Mouse (Mus musculus) skeletal muscle tissue, adult 2 months (tissue): ENCODE measurements at regions not wholly inside any gene's neighbourhood (a gene's known extent, or its start where the extent isn't known, plus 50 kb on each side); places are given as distances from the start of the nearest gene placed in this dataset.
"Not testable (repeated sequence)": the region's sequence is repeated elsewhere in the genome, so short reads cannot be mapped to it uniquely, and the experiment has no call there.

Source experiments
- DNase-seq: peaks from one replicate; pipeline ENCODE4 v3.0.0-alpha.2; 2012; ENCODE audit warnings: low read depth, low spot score

DNA sequence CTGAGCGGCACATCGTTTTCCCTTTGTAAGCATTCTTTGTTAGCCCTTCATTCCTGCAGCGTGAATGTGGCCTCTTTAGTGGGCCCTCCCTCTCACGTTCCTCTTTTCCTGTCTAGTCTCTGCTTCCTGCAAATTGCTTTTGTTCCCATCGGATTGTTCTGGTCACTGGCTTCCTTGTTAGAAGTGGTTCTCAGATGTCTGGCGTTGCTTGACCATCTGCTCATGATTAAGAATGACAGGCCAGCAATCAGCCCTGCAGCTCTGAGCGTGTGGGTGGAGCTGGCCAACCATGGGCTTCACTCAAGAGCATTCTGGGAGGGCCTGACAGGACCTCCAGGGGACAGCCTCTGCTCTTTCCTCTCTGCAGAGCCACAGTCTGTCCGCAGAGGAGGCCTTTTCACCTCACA lies 297.5 kb downstream of the Eipr1 start:
- no peak for DNase-seq

- DNase-seq, result no peak
Observed at GRCm38 (mm10) chr12:29049801-29050200, 298.2 kb downstream of the Eipr1 start.

- no peak for DNase-seq
Observed at GRCm38 (mm10) chr12:29050516-29051251, 299.1 kb downstream of the Eipr1 start.

GRCm38 (mm10) chr12:29054367-29054766 lies 302.8 kb downstream of the Eipr1 start:
- DNase-seq, result no peak

- DNase-seq, result no peak
Observed at GRCm38 (mm10) chr12:29062025-29062637, 310.5 kb downstream of the Eipr1 start.

GRCm38 (mm10) chr12:29062801-29063200 lies 311.2 kb downstream of the Eipr1 start:
- no peak for DNase-seq

GRCm38 (mm10) chr12:29068180-29068579 lies 316.6 kb downstream of the Eipr1 start:
- DNase-seq, result no peak

DNA sequence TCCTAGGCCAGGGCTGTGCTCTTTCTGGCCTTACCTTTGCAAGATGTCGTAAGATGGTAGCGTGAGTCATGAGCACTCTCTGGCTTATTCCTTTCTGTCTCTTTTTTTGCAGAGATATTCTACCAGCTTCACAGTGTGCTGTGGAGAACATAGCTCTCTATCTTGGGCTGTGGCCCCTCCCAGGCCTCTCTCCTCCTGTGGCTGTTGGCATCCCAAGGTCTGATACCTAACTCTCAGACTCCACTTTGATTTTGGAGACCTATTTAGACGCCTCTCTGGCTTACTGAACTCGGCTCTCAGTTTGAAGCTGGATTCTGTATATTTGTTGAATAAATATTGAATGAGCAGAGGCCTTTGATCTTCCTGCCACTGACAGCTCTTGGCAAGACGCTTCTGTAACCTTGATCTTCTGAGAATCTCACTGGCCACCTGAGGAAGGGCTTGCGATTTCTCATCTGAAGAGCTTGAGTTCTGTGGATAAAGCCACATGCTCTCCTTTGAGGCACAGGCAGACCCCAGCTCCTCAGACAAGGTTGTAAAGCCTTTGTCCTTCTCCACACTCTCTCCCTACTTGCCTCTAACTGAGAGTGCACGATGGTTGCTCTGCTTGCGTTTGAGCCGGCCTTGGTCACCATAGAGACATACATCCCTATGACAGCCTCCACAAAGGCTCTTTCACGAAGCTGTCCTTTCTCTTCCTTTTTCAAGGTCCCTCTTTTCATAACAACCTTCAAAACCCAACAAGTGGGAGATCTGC lies 323.7 kb downstream of the Eipr1 start:
- DNase-seq, result no peak

DNA sequence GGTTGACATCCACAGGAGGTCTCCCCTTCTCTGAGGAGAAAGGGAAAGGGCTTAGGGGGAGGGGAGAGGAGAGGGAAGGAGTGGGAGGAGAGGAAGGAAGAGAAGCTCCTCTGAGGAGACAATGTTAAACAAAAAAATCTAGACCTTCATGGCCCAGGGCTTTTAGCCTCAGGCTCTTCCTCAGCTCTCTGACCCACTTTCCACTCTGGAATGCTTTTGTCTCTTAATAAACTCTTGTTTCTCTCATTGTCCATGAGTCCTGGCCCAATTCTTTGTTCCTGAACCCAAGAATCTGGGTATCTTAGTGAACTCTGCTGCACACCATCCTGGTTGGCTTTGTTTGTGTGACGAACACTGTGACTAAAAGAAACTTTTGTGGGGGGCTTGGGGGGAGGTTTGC lies 325.0 kb downstream of the Eipr1 start:
- DNase-seq, result no peak

GRCm38 (mm10) chr12:29079011-29079410 lies 327.4 kb downstream of the Eipr1 start:
- DNase-seq, result no peak

DNA sequence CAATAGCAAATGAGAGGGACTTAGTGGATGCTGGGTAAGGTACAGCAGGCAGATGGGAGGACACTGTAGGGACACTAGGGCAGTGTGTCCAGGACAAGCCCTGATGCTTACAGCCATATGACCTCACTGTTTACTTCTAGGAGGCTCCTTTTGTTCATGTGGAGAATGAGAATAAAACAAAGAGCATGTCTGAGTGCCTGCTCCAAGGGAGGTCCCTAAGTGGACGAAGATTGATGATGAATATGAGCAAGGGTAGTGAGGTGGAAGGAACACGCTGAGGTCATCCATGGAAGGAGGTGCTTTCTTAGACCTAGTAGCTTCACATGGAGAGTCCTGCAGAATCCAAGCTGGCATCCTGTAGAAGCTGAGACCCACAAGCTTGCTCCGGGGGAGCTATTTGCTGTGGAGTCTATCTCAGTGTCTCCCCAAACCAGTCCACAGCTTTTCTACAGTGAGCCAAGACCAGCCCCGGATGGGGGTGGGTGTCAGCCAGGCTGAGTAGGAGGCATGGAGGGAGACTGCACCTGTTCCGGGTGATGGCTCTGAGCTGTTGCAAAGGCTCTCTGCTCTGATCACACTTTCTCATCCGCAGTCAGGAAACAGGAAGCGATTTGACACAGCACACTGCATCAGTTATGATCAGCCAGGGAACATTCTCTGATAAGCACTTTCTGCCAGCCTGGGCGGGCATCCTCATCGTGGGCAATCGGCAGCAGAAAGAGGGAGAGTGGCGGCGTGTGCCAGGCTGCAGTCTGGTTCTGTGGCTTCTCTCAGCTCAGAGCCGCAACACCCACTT lies 332.0 kb downstream of the Eipr1 start:
- no peak for DNase-seq

DNA sequence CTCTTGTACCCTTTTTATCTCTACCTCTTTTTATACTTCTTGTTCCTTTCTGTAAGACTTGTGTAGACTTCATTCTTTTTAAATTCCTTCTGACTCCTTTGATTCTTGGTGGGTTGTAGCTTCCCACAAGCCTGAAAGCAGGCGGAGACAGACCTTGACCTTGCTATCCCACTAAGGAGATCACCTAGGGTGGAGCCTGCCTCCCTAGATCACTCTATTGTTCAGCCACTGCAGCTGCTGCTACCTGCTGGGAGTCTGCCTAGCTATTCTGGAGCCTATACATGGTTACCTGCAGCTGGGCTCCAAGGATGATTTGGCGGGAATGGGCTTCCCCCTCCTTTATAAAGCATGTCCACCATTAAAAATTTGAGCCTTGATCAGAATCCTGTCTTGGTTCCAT lies 335.6 kb downstream of the Eipr1 start:
- DNase-seq, result not testable (repeated sequence)

DNA sequence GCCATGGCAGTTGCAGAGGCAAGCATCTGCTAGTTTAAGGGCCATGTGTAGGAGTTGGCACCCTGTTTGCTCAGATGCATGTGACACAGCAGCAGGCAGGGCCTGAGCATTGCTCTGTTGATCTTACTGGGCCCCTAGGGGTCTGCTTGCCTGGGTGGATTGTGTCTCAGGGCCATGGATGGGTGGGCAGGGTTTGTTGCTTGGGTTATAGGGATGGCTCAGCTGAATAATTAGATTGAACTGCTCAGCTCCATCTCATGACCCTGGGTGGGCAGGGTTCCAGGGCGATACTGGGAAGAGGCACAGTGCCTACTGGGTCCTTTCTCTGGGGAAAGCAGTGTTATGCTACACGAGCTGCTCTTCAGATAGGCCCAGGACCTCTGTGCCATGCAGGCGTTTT lies 338.0 kb downstream of the Eipr1 start:
- no peak for DNase-seq

DNA sequence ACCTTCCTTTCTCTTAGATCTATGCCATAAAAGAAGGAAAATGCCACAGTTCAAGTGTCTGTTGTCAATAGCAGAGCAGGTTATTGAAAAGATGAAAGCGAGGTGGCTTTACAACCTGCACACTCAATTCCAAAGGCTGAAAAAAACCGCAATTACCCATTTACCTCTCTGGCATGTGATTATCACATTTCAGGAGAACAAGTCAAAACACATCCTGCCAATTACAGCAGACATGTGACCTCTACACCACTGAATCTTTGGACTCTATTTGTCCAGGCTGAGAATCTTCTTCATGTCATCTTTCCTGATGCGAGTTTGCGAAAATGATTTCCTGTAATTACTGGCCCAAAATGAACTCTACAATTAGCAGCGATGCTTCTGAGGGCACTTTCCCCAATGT lies 338.8 kb downstream of the Eipr1 start:
- DNase-seq, result no peak

GRCm38 (mm10) chr12:29095406-29096032 lies 343.9 kb downstream of the Eipr1 start:
- DNase-seq, result no peak

DNA sequence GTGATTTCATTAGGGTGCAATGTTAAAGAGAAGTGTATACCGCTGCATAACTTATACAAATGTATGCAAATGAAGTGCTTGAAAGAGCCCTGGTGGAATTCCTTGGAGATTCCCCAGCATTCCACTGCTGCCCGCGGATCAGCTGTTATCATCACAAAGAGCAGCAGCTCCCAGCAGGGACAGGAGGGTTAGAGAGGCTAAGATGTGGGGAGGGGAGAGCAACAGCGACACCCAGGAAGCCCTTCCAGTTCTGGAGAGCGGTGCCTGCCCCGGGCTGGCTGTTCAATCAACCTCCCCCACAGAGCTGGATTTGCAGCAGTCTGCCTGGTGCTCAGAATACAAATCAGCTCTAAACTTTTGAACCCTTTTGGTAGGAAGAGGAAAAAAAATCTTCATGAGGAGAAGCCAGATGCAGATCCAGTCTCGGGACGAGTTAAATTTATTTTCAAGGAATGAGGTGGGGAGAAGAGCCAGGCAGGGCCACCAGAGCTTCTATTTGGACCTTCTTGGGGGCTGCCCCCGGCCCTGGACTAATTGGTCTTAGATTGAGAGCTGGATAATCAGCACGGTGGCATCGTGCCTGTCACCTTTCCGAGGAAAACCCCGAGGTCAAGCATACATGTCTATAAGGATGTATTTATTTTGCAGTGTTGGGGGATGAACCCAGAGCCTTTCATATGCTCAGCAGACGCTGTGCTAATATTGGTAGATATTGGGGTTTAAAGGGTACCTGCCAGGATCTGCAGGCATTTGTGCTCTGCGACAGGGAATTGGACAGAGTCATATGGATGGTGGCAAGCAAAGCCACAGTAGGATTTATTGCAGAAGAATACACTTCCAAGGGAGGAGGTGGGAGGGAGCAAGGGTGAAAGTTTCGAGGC lies 344.7 kb downstream of the Eipr1 start:
- DNase-seq, result no peak

GRCm38 (mm10) chr12:29100042-29100570 lies 348.5 kb downstream of the Eipr1 start:
- no peak for DNase-seq

- DNase-seq, result no peak
Observed at GRCm38 (mm10) chr12:29106893-29107719, 355.5 kb downstream of the Eipr1 start.

DNA sequence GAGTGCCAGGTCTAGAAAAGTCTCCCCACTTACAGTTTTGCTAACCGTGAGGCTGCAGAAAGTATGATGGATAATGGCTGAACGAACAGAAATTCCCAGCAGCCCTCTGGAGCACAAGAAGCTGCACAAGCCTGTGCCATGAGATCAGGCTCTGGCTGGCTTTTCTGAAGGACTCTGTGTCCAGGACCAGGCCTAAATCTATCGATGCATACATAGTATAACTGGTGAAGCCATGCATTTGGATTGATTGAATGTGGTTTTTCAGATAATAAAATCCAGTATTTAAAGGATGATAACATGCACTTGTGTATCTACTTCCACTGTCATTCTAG lies 356.1 kb downstream of the Eipr1 start:
- no peak for DNase-seq
